Mouse (Mus musculus) olfactory bulb, adult 2 months (tissue): Measurements from ENCODE around the gene Tef.

ENCODE experiments used
- CTCF ChIP-seq: fragments of 200-500 bp; IDR thresholded peaks from 2 replicates; pipeline ENCODE4 v1.5.1; 2012; ENCODE audit warnings: low read depth, mild to moderate bottlenecking, low read length, moderate library complexity; ENCODE audit not compliant: insufficient read depth
- POLR2A ChIP-seq: fragments of 200-500 bp; IDR thresholded peaks from 2 replicates; pipeline ENCODE4 v1.6.1; 2012; ENCODE audit warnings: mild to moderate bottlenecking, low read depth, low read length, moderate library complexity; ENCODE audit not compliant: insufficient read depth

GRCm38 (mm10) chr15:81831136-81831825 is 29.1 kb downstream of the Tef start:
- TF ChIP-seq POLR2A (no peak), CTCF (peak; percentile 75)
